Mouse (Mus musculus): ENCODE data around the gene Traf5.

Traf5 gene

GRCm38 (mm10) chr1:191963948-191964772 lies 128.2 kb downstream of the Traf5 start:
- DNase-seq, result peak; percentile 92

GRCm38 (mm10) chr1:191963413-191963812 lies 128.9 kb downstream of the Traf5 start:
- no peak for DNase-seq

GRCm38 (mm10) chr1:191960946-191961345 lies 131.4 kb downstream of the Traf5 start:
- no peak for DNase-seq

- DNase-seq, result peak; percentile 73
These were observed 135.0 kb downstream of the Traf5 start for GRCm38 (mm10) chr1:191957321-191957720.

- peak; percentile 83 for DNase-seq
These were observed 135.5 kb downstream of the Traf5 start for GRCm38 (mm10) chr1:191956871-191957270.

GRCm38 (mm10) chr1:191956261-191956660 lies 136.1 kb downstream of the Traf5 start:
- peak; percentile 53 for DNase-seq

GRCm38 (mm10) chr1:191955101-191955500 lies 137.3 kb downstream of the Traf5 start:
- peak; percentile 42 for DNase-seq

- DNase-seq, result no peak
These were observed 139.5 kb downstream of the Traf5 start for GRCm38 (mm10) chr1:191952733-191953335.

GRCm38 (mm10) chr1:191950611-191951010 lies 141.7 kb downstream of the Traf5 start:
- DNase-seq, result no peak

GRCm38 (mm10) chr1:191948600-191948999 lies 143.8 kb downstream of the Traf5 start:
- no peak for DNase-seq

- DNase-seq, result no peak
These were observed 144.6 kb downstream of the Traf5 start for GRCm38 (mm10) chr1:191947796-191948195.

All from kidney, adult 18-20 months (tissue).